Mouse (Mus musculus) bone marrow, adult 2 months (tissue): ENCODE measurements around the gene Rreb1.

Source experiments
- CTCF ChIP-seq: fragments of 200-500 bp; IDR thresholded peaks from 2 replicates; pipeline ENCODE4 v1.5.1; 2011; ENCODE audit warnings: low read length, control low read depth; ENCODE audit not compliant: control insufficient read depth, insufficient read depth
- POLR2A ChIP-seq: fragments of 200-500 bp; IDR thresholded peaks from 2 replicates; pipeline ENCODE4 v1.6.1; 2011; ENCODE audit warnings: low read depth, mild to moderate bottlenecking, control low read depth, low read length, borderline replicate concordance; ENCODE audit not compliant: control insufficient read depth

GRCm38 (mm10) chr13:37830256-37830655 lies 52.1 kb downstream of the Rreb1 start:
- TF ChIP-seq CTCF (no peak), POLR2A (no peak)
